11 mouse cellular contexts compared by ENCODE assay signal in genomic region chr13:101729248-101730055, GRCm38 (mm10). TPM values are rescaled to one million over a fixed set of nuclear protein-coding genes. Genes with fewer than 3 reads are reported as not detected.
A peak's percentile ranks its signal among the peaks of the same experiment; 100 is the strongest.
DNase-seq lines count a peak whose midpoint lies in the region; ATAC-seq and TF ChIP-seq lines count a peak whose summit lies in the region.
"Had no signal": no experiment of that assay in that cellular context is flagged by ENCODE, and none has a peak within 500 bp of the region (broad histone marks: within the 10 kb centered on the region; RNA-seq: fewer than 3 reads in every experiment).

No protein-coding gene starts in this region.

- peaks cover 4% of the 10 kb centered on the region for H3K79me2 ChIP-seq in heart, adult 2 months (replicated peaks; ENCODE audit: control insufficient read depth, insufficient read depth, low read length)

- H3K36me3 ChIP-seq in heart, adult 2 months (ENCODE audit: control insufficient read depth, insufficient read depth, low read length): peaks cover 25% of the 10 kb centered on the region
- no peaks in the 10 kb centered on the region for H3K36me3 ChIP-seq in forebrain, embryonic 12.5 days (replicated peaks)
- H3K36me3 ChIP-seq in midbrain, embryonic 11.5 days (ENCODE audit: control insufficient read depth, insufficient read depth, low read length): no peaks in the 10 kb centered on the region
- H3K36me3 ChIP-seq: liver, embryonic 13.5 days had no signal

- peak; percentile 46 for ATAC-seq in forebrain, embryonic 12.5 days (ENCODE audit: low FRiP score)
- peak; percentile 75 for ATAC-seq in midbrain, embryonic 11.5 days (ENCODE audit: low FRiP score)

- no peak overlapping the region for H3K4me2 ChIP-seq in forebrain, embryonic 12.5 days
- no peak overlapping the region for H3K4me2 ChIP-seq in midbrain, embryonic 11.5 days
- H3K4me2 ChIP-seq: liver, embryonic 13.5 days had no signal

- peak overlapping the region; percentile 42; the same call in 1 of the 2 replicates for H3K27ac ChIP-seq in heart, adult 2 months
- no peak overlapping the region for H3K27ac ChIP-seq in forebrain, embryonic 12.5 days
- no peak overlapping the region for H3K27ac ChIP-seq in midbrain, embryonic 11.5 days (ENCODE audit: low read depth, low read length)
- H3K27ac ChIP-seq: liver, embryonic 13.5 days had no signal

- H3K9me3 ChIP-seq in forebrain, embryonic 12.5 days: no peaks in the 10 kb centered on the region
- H3K9me3 ChIP-seq in midbrain, embryonic 11.5 days (ENCODE audit: control insufficient read depth, low read length): no peaks in the 10 kb centered on the region
- H3K9me3 ChIP-seq: liver, embryonic 13.5 days had no signal

- H3K27me3 ChIP-seq in heart, adult 2 months (ENCODE audit: control insufficient read depth, insufficient read depth, low read length): no peaks in the 10 kb centered on the region
- no peaks in the 10 kb centered on the region for H3K27me3 ChIP-seq in forebrain, embryonic 12.5 days
- no peaks in the 10 kb centered on the region; the same call in 1 of the 2 replicates for H3K27me3 ChIP-seq in midbrain, embryonic 11.5 days (ENCODE audit: control insufficient read depth, insufficient read depth, low read length)
- H3K27me3 ChIP-seq: liver, embryonic 13.5 days had no signal

- no peak overlapping the region for H3K4me3 ChIP-seq in heart, adult 2 months
- H3K4me3 ChIP-seq in forebrain, embryonic 12.5 days (replicated peaks): no peak overlapping the region
- no peak overlapping the region for H3K4me3 ChIP-seq in midbrain, embryonic 11.5 days (ENCODE audit: low read depth, low read length)
- H3K4me3 ChIP-seq: liver, embryonic 13.5 days had no signal

- no peak for TF ChIP-seq EP300 in heart, adult 2 months (IDR thresholded peaks at IDR 0.05; ENCODE audit: insufficient read depth, low read depth, low read length)

- intact Hi-C loops in heart, adult 2 months (cut with DNase I): loop anchor here (10.0 kb wide), 2 partner anchors 505 to 915 kb away; no protein-coding TSS in a partner anchor
- intact Hi-C loops in heart, postnatal 10 days (cut with DNase I): loop anchor here (2.0 to 10.0 kb wide), 4 partner anchors 435 to 1015 kb away; no protein-coding TSS in a partner anchor

- WGBS in heart, adult 2 months: 69% methylated on average over 4 of the region's 4 CpGs
- 52% methylated on average over 4 of the region's 4 CpGs for WGBS in forebrain, embryonic 12.5 days
- WGBS in midbrain, embryonic 11.5 days: 39% methylated on average over 4 of the region's 4 CpGs

- peaks cover 26% of the 10 kb centered on the region for H3K4me1 ChIP-seq in heart, adult 2 months (ENCODE audit: control insufficient read depth, insufficient read depth, low read length)
- H3K4me1 ChIP-seq in forebrain, embryonic 12.5 days: peaks cover 11% of the 10 kb centered on the region
- peaks cover 12% of the 10 kb centered on the region for H3K4me1 ChIP-seq in midbrain, embryonic 11.5 days (ENCODE audit: control insufficient read depth, insufficient read depth, low read length)

- no peak for TF ChIP-seq POLR2A in heart, adult 2 months (IDR thresholded peaks at IDR 0.05; ENCODE audit: insufficient read depth, low read depth, low read length)

- TF ChIP-seq CTCF in heart, adult 2 months (IDR thresholded peaks at IDR 0.05): no peak

- DNase-seq in heart, adult 2 months: peak in 1 of 2 experiments; percentile 34
- no peak for DNase-seq in heart, postnatal 10 days
- DNase-seq in MN1 (ENCODE audit: low spot score): peak; percentile 44
- DNase-seq in midbrain, embryonic 11.5 days (ENCODE audit: low spot score, missing footprints): peak; percentile 86
- no peak for DNase-seq in cerebellum, postnatal 14 days
- no peak for DNase-seq in thymus, postnatal 25 days
- no peak for DNase-seq in urinary bladder, postnatal 4 days (ENCODE audit: low spot score in 2 of 2)
- DNase-seq: B cell, adult 2 months; liver, embryonic 13.5 days; thymus, adult 2 months had no signal

- no peak overlapping the region for H3K9ac ChIP-seq in heart, adult 2 months (ENCODE audit: low read depth, low read length)
- 0 out of 2 replicates have a peak overlapping the region, but pooled peaks have one; percentile 7 for H3K9ac ChIP-seq in forebrain, embryonic 12.5 days
- H3K9ac ChIP-seq in midbrain, embryonic 11.5 days (ENCODE audit: low read length): no peak overlapping the region
- H3K9ac ChIP-seq: liver, embryonic 13.5 days had no signal

RNA-seq across cellular contexts. Expression of gene Pik3r1, which starts 38.6 kb away (rescaled TPM):
- 100 to 1,000 TPM; 111 to 132 TPM for total RNA-seq in heart, adult 2 months (2021)
- polyA plus RNA-seq in heart, adult 2 months (2012; rRNA removed): 23.7 and 41.4 TPM in 2 replicates
- 10 to 100 TPM; 42.0 to 84.3 TPM for total RNA-seq in heart, postnatal 10 days (2021)
- 20.4 and 22.6 TPM in 2 replicates for polyA plus RNA-seq in forebrain, embryonic 12.5 days (2016; fragmentation: Nextera tagmentation; extraction: Ambion mirVana)
- polyA plus RNA-seq in midbrain, embryonic 11.5 days (2014; fragmentation: Nextera tagmentation; extraction: Ambion mirVana): 13.6 and 13.9 TPM in 2 replicates

Comparison
In these comparisons a context has a peak if more than half of its experiments do, and no peak if none do; other contexts are left out.
1. DNase-seq: peak in MN1 (single experiment) and midbrain, embryonic 11.5 days (single experiment); none in heart, postnatal 10 days (0 of 2), cerebellum, postnatal 14 days (0 of 2), thymus, postnatal 25 days (single experiment) and urinary bladder, postnatal 4 days (0 of 2).